Mouse (Mus musculus): ENCODE measurements around the gene Adamts3. TPM values are rescaled to one million over a fixed set of nuclear protein-coding genes. Genes with fewer than 3 reads are reported as not detected.

The Adamts3 gene
- polyA plus RNA-seq, 1 experiment from 2014 or later: 7.7 TPM

DNA sequence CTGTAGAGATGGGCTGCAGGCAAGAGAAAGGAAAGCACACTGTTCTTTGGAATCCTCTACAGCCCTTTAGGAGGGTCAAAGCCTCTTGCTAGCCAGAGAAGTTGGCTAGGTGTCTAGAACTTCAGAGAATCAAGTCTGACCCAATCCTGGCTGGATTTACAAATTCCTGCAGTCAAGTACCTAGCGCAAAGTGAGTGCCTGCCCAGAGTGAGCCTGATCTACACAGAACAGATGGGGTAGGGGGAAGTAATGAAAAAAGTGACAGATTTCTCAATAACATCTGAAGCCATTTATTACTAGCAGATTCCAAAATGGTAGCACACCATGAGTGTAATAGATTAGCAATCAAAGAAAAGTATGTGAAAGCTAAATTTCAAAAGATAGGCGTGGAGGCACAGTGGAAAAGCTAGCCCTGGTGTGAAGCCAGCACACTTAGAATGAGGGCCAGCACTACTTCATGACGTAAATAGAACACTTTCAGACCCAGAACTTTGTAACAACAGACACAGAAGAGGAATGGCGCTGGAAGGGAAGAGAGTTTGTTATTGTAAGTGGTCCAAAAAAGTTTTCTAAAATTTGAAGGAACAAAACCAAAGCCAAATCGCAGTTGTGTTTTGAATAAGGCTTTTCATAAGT lies 82.8 kb downstream of the Adamts3 start:
- no peaks in the 10 kb centered on the region for H3K27me3 ChIP-seq (ENCODE audit: control insufficient read depth, insufficient read depth, low read length)
- no peaks in the 10 kb centered on the region for H3K4me1 ChIP-seq (ENCODE audit: control insufficient read depth, insufficient read depth, low read length)
- H3K36me3 ChIP-seq (ENCODE audit: control insufficient read depth, insufficient read depth, low read length): no peaks in the 10 kb centered on the region
- no peaks in the 10 kb centered on the region for H3K9me3 ChIP-seq (ENCODE audit: control insufficient read depth, low read length)
- DNase-seq (ENCODE audit: low spot score) (no peak), ATAC-seq (ENCODE audit: insufficient number of reproducible peaks, low FRiP score, low TSS enrichment, low read depth) (no peak)
- H3K9ac ChIP-seq (ENCODE audit: low read length): no peak overlapping the region
- no peak overlapping the region for H3K27ac ChIP-seq (replicated peaks; ENCODE audit: low read depth, low read length)
- no peak overlapping the region for H3K4me2 ChIP-seq (ENCODE audit: low read depth, severe bottlenecking)
- WGBS: 92% methylated on average over 5 of the region's 5 CpGs
- no peak overlapping the region for H3K4me3 ChIP-seq (ENCODE audit: low read depth, low read length)

DNA sequence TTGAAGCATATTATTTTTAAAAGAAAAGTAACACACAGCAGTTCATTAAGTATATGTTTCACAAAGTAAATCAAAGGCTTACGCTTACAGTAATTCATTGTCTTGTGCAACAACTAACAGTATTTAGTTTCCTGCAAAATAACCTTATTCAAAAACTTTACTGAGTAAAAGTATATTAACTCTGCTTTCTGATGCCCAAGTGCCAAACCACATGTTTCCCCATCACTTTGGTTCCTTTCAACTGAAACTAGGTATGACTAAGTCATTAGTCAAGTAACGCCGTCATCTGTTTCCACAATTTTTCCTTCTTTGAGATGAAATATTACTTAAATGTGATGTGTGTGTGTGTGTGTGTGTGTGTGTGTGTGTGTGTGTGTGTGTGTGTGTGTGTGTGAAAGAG lies 89.4 kb downstream of the Adamts3 start:
- H3K27ac ChIP-seq (replicated peaks; ENCODE audit: low read depth, low read length): no peak overlapping the region
- no peaks in the 10 kb centered on the region for H3K27me3 ChIP-seq (ENCODE audit: control insufficient read depth, insufficient read depth, low read length)
- H3K36me3 ChIP-seq (ENCODE audit: control insufficient read depth, insufficient read depth, low read length): no peaks in the 10 kb centered on the region
- H3K9me3 ChIP-seq (ENCODE audit: control insufficient read depth, low read length): no peaks in the 10 kb centered on the region
- no peak overlapping the region for H3K4me3 ChIP-seq (ENCODE audit: low read depth, low read length)
- no peak overlapping the region for H3K4me2 ChIP-seq (ENCODE audit: low read depth, severe bottlenecking)
- H3K4me1 ChIP-seq (ENCODE audit: control insufficient read depth, insufficient read depth, low read length): no peaks in the 10 kb centered on the region
- no peak for ATAC-seq (ENCODE audit: insufficient number of reproducible peaks, low FRiP score, low TSS enrichment, low read depth)
- WGBS: 95% methylated on average over 3 of the region's 3 CpGs
- no peak overlapping the region for H3K9ac ChIP-seq (ENCODE audit: low read length)
- no peak for DNase-seq (ENCODE audit: low spot score)

DNA sequence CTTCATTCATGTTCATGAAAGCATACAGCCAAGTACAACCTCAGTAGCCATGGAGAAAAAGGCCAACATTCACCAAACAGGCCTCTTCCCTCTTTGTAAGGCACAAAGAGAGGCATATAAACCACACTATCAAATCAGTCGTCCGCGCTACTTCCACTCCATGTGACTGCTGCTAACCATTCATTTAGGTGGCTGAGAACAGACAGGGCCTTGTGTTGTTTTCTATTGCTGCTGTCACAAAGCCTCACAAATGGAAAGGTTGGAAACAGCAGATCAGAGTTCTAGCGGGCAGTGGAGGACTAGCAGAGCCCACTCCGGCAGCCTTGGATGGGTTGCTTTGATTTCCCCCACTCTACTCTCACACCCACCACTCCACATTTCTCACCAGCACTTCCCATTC lies 98.5 kb downstream of the Adamts3 start:
- no peak overlapping the region for H3K9ac ChIP-seq (ENCODE audit: low read length)
- no peaks in the 10 kb centered on the region for H3K36me3 ChIP-seq (ENCODE audit: control insufficient read depth, insufficient read depth, low read length)
- H3K4me3 ChIP-seq (ENCODE audit: low read depth, low read length): no peak overlapping the region
- no peaks in the 10 kb centered on the region for H3K4me1 ChIP-seq (ENCODE audit: control insufficient read depth, insufficient read depth, low read length)
- no peak overlapping the region for H3K27ac ChIP-seq (replicated peaks; ENCODE audit: low read depth, low read length)
- no peaks in the 10 kb centered on the region for H3K9me3 ChIP-seq (ENCODE audit: control insufficient read depth, low read length)
- WGBS: 90% methylated on average over 5 of the region's 5 CpGs
- no peaks in the 10 kb centered on the region for H3K27me3 ChIP-seq (ENCODE audit: control insufficient read depth, insufficient read depth, low read length)
- ATAC-seq (ENCODE audit: insufficient number of reproducible peaks, low FRiP score, low TSS enrichment, low read depth): no peak
- DNase-seq (ENCODE audit: low spot score): no peak
- H3K4me2 ChIP-seq (ENCODE audit: low read depth, severe bottlenecking): no peak overlapping the region

DNA sequence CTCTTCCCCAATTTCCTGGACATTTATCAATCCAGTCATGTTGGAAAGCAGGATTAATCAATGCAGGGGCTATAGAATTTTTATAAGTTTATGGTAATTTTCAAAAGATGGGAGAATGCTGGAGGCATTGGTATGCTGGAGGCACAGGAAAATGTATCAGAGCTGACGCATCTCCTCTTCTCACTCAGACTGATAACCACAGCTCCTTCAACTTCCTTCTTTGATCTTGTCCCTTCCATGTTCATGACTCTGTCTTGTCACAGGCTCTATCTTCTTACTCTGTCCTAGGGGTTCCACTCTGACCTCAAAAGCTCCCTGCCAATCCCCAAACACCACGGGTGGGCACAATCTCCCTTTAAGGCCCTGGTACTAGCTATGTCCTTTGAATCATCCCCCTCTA lies 103.3 kb downstream of the Adamts3 start:
- Histone ChIP-seq H3K9ac (ENCODE audit: low read length) (no peak overlapping the region), H3K36me3 (ENCODE audit: control insufficient read depth, insufficient read depth, low read length) (no peaks in the 10 kb centered on the region), H3K4me3 (ENCODE audit: low read depth, low read length) (no peak overlapping the region), H3K9me3 (ENCODE audit: control insufficient read depth, low read length) (no peaks in the 10 kb centered on the region), H3K4me2 (ENCODE audit: low read depth, severe bottlenecking) (no peak overlapping the region), H3K27me3 (ENCODE audit: control insufficient read depth, insufficient read depth, low read length) (no peaks in the 10 kb centered on the region), H3K4me1 (ENCODE audit: control insufficient read depth, insufficient read depth, low read length) (no peaks in the 10 kb centered on the region), H3K27ac (replicated peaks; ENCODE audit: low read depth, low read length) (no peak overlapping the region)
- WGBS: 90% methylated on average over 2 of the region's 2 CpGs
- ATAC-seq (ENCODE audit: insufficient number of reproducible peaks, low FRiP score, low TSS enrichment, low read depth) (no peak), DNase-seq (ENCODE audit: low spot score) (no peak)

DNA sequence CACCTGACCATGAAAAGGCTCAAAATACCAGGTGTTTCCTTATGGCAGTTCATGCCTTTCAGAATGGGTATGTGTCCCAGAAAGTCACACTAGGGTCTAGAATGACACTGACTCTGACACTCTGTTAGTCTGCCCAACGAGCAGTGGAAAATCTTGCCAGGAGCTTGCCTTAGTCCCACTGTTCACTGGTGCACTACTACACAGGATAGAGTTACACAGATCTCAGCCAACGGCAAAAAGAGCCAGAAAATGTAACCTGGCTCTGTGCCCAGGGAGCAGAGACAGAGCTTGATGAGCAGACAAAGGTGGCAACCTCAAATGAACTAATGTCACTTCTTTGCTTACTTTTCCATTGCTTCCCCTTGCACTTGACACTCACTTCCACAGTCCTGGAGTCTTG lies 104.5 kb downstream of the Adamts3 start:
- ATAC-seq (ENCODE audit: insufficient number of reproducible peaks, low FRiP score, low TSS enrichment, low read depth) (no peak), DNase-seq (ENCODE audit: low spot score) (no peak)
- Histone ChIP-seq H3K36me3 (ENCODE audit: control insufficient read depth, insufficient read depth, low read length) (no peaks in the 10 kb centered on the region), H3K4me3 (ENCODE audit: low read depth, low read length) (no peak overlapping the region), H3K9ac (ENCODE audit: low read length) (no peak overlapping the region), H3K27ac (replicated peaks; ENCODE audit: low read depth, low read length) (no peak overlapping the region), H3K4me1 (ENCODE audit: control insufficient read depth, insufficient read depth, low read length) (no peaks in the 10 kb centered on the region), H3K4me2 (ENCODE audit: low read depth, severe bottlenecking) (no peak overlapping the region), H3K27me3 (ENCODE audit: control insufficient read depth, insufficient read depth, low read length) (no peaks in the 10 kb centered on the region), H3K9me3 (ENCODE audit: control insufficient read depth, low read length) (no peaks in the 10 kb centered on the region)
- 77% methylated on average over 2 of the region's 2 CpGs for WGBS

DNA sequence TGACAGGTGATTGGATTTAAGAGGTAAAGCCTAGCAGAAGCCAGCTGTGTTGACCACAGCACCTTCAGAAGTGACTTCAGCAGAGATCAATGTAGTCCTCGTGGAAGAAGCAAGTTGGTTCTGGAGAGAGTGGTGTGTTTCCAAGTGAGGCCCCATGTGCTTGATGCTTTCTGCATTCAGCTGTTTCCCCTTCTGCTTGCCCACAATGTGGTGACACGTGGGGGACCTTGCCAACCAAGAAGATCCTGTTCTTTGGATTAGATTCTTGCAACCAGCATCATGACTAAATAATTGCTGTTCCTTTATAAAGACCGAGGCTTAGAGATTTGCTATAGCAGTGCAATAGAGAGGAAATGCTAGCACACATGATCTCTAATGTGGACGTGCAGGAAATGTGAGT lies 105.7 kb downstream of the Adamts3 start:
- no peak overlapping the region for H3K27ac ChIP-seq (replicated peaks; ENCODE audit: low read depth, low read length)
- H3K36me3 ChIP-seq (ENCODE audit: control insufficient read depth, insufficient read depth, low read length): no peaks in the 10 kb centered on the region
- no peak overlapping the region for H3K4me3 ChIP-seq (ENCODE audit: low read depth, low read length)
- no peak overlapping the region for H3K4me2 ChIP-seq (ENCODE audit: low read depth, severe bottlenecking)
- no peak overlapping the region for H3K9ac ChIP-seq (ENCODE audit: low read length)
- no peaks in the 10 kb centered on the region for H3K27me3 ChIP-seq (ENCODE audit: control insufficient read depth, insufficient read depth, low read length)
- WGBS: 76% methylated on average over 4 of the region's 4 CpGs
- ATAC-seq (ENCODE audit: insufficient number of reproducible peaks, low FRiP score, low TSS enrichment, low read depth): no peak
- no peaks in the 10 kb centered on the region for H3K9me3 ChIP-seq (ENCODE audit: control insufficient read depth, low read length)
- DNase-seq (ENCODE audit: low spot score): no peak
- H3K4me1 ChIP-seq (ENCODE audit: control insufficient read depth, insufficient read depth, low read length): no peaks in the 10 kb centered on the region

DNA sequence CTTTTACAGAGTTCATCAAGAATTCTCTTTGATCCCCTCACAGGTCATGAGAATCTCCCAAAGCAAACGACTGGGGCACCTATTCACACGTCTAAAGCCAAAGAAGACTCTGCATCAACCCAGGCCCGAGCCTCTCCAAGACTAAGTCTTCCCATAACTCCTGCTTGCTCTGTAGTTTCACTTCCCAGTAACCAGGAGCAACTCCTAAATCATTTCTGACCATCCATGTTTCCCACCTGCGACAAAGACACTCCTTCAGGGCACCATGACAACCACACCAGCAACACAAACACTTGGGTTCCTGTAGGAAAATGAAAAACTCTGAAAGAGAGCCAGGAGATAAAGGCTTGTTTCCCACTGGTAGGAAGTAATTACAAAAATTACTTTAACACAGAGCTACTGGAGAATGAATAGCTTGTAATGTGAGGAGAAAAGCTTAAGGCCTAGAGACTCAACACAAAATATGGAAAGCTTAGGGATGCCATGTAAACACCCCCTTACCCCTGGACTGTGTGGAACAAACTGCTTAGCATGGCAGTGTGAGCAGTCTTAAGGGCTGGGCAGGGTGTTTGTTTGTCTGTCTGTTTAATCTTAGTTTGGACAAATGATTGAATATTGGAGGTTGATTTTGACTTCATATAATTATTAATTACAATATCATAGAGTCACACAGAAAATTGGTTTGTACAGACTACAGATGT lies 112.3 kb downstream of the Adamts3 start:
- 73% methylated on average over 4 of the region's 4 CpGs for WGBS
- no peak for ATAC-seq (ENCODE audit: insufficient number of reproducible peaks, low FRiP score, low TSS enrichment, low read depth)
- no peak for DNase-seq (ENCODE audit: low spot score)
- Histone ChIP-seq H3K9ac (ENCODE audit: low read length) (no peak overlapping the region), H3K27ac (replicated peaks; ENCODE audit: low read depth, low read length) (no peak overlapping the region), H3K9me3 (ENCODE audit: control insufficient read depth, low read length) (no peaks in the 10 kb centered on the region), H3K36me3 (ENCODE audit: control insufficient read depth, insufficient read depth, low read length) (no peaks in the 10 kb centered on the region), H3K4me2 (ENCODE audit: low read depth, severe bottlenecking) (no peak overlapping the region), H3K27me3 (ENCODE audit: control insufficient read depth, insufficient read depth, low read length) (no peaks in the 10 kb centered on the region), H3K4me1 (ENCODE audit: control insufficient read depth, insufficient read depth, low read length) (no peaks in the 10 kb centered on the region), H3K4me3 (ENCODE audit: low read depth, low read length) (no peak overlapping the region)

DNA sequence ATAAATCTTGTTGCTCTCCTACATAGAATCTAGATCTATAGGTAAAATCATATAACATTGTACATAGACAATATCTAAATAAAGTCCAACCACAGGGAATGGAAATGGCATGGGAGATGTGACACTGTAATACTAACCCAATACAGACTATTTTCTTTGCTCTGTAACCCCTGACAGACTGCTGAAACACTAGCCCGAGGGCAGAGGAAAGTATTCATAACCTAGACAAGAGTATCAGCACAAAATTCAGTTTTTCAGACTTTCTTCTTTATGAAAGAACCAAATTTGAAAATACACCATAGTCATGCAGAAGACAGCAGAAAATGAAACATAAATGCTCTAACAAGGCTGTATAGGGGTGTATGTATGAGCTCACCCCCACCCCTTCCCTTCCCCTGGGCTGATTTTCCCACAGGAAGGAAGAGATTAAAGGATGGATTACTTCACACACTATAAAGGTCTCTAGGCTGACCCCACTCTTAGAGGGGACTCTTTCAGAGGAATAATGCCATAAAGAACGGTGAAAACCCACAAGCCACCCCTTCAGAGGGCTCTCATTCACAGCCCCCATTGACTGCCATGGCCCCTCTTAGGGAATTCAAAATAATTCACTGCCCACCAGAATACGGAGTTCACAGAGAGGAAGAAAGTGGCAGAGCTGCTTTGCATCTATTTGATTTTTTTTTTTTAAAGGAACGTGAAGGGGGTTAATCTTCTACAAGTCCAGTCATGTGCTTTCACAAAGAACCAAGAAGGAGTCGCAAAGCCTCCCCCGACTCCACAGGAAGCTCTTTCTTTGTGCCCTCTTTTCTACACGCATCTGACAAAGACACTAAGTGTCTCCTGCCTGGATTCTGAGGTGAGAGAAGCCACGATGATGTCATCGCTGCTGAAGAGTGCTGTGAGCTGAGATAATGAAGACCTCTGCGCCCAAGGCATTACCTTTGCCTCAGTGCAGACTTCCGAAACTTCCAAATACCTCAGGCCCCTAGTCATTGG lies 119.6 kb downstream of the Adamts3 start:
- ATAC-seq (ENCODE audit: insufficient number of reproducible peaks, low FRiP score, low TSS enrichment, low read depth) (peak; percentile 65; the same call in 1 of the 2 replicates), DNase-seq (ENCODE audit: low spot score) (no peak)
- H3K27ac ChIP-seq (replicated peaks; ENCODE audit: low read depth, low read length): no peak overlapping the region

More for the DNA sequence above, 119.6 kb downstream of the Adamts3 start:
- H3K4me3 ChIP-seq (ENCODE audit: low read depth, low read length): no peak overlapping the region
- H3K9ac ChIP-seq (ENCODE audit: low read length): no peak overlapping the region
- H3K9me3 ChIP-seq (ENCODE audit: control insufficient read depth, low read length): no peaks in the 10 kb centered on the region
- H3K4me2 ChIP-seq (ENCODE audit: low read depth, severe bottlenecking): no peak overlapping the region
- no peaks in the 10 kb centered on the region for H3K27me3 ChIP-seq (ENCODE audit: control insufficient read depth, insufficient read depth, low read length)
- peaks cover 3% of the 10 kb centered on the region; the same call in 1 of the 2 replicates for H3K4me1 ChIP-seq (ENCODE audit: control insufficient read depth, insufficient read depth, low read length)
- 24% methylated on average over 11 of the region's 11 CpGs for WGBS
- H3K36me3 ChIP-seq (ENCODE audit: control insufficient read depth, insufficient read depth, low read length): no peaks in the 10 kb centered on the region
